Mouse (Mus musculus): ENCODE results near the gene Ripor2. TPM values are rescaled to one million over a fixed set of nuclear protein-coding genes. Genes with fewer than 3 reads are reported as not detected.

The Ripor2 gene
- total RNA-seq, 2 experiments from 2014 or later: 65.7 to 68.9 TPM

DNA sequence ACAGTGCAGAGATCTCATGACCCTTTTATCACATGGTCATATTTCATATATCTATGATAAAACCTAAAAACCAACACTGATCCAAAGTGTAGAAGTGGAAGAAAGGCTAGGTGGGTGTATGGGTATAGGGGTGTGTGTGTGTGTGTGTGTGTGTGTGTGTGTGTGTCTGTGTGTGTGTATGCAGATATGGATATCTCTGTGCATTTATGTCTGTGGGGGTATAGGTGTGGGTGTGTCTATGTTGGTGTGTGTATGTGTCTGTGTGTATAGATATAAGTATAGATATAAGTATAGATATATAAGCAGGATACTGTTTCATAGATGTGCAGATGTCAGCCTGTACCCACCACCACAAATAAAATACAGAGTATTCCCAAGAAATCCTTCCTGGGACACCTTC is 3.7 kb upstream of the Ripor2 start:
- no peak for DNase-seq (ENCODE audit: low spot score in 2 of 2)

DNA sequence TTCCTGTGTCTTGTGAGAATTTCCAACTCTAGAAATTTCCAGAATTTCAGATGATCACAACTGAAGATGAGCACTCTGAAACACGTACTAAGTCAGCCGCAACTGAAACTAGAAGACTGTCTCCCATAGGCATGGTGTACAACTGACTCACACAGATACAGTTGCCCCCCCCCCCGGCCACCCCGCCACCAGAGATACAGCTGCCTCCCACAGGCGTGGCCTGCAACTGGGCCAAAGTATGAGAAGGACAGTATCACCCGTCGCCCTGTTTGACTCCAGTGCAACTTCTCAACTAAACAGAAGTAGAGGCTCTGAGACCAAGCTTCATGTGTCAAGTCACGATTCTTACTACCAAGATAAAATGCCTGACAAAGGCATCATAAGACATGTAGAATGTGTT is 1.2 kb upstream of the Ripor2 start:
- DNase-seq (ENCODE audit: low spot score in 2 of 2): no peak
- intact Hi-C loops (cut with DNase I): no loop called here

More for the DNA sequence above, 3.7 kb upstream of the Ripor2 start:
- intact Hi-C loops (cut with DNase I): no loop called here

DNA sequence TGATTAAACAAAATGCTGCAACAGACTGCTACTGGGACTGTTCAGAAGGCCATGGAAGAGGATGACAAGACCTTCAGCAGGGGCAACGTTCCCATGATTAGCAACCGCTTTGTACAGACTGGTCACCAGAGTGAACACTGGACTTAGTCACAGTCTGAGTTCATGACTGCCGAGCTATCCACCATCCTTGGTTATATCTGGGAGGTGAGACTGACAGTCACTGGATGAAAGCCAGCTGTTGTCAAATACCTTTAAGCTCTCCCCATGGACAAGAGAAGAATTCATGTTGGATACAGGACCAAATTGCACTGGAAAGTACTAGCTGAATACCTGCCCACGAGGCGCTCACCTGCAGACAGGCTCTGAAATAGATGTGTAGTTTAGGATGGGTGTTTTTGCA is 2.4 kb downstream of the Ripor2 start:
- intact Hi-C loops (cut with DNase I): no loop called here

DNA sequence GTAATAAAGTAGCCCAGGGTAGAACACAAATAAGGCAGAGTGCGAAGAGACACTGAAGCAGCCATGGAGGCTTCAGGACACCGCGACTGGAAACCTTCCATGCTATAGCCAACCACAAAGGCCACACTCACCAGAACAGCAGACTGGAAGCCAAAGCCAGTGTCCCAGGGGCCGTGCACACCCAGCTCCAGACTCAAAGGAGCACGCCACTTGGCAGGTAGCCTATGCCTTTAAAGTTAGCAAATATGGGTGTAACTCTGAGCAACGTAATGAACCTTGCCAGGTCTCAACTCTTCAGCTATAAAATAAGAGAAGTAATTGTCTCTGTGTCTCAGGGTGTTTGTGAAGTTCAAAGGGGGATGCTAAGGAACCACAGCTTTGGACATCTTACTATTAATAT is 2.9 kb downstream of the Ripor2 start:
- no peak for DNase-seq (ENCODE audit: low spot score in 2 of 2)
- intact Hi-C loops (cut with DNase I): no loop called here

More for the DNA sequence above, 2.4 kb downstream of the Ripor2 start:
- no peak for DNase-seq (ENCODE audit: low spot score in 2 of 2)

DNA sequence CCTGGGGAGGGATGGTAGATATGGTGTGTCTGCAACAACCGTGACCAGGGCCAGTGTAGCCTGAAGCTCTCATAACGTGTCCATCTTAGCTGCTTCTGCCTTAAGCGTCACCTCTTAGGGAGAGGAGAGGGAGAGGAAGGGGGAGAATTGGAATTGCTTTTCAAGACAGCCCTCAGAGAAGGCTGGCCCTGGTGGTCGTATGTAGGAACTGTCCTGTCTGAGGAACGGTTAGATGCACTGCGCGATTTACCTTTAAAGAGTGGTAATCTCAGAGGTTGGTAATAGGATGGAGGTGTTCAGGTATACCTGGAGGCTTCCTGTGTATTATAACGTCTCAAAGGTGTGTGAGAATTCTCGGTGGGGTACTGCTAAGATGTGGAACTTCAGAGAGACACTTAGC is 3.4 kb downstream of the Ripor2 start:
- intact Hi-C loops (cut with DNase I): no loop called here
- DNase-seq (ENCODE audit: low spot score in 2 of 2): no peak

DNA sequence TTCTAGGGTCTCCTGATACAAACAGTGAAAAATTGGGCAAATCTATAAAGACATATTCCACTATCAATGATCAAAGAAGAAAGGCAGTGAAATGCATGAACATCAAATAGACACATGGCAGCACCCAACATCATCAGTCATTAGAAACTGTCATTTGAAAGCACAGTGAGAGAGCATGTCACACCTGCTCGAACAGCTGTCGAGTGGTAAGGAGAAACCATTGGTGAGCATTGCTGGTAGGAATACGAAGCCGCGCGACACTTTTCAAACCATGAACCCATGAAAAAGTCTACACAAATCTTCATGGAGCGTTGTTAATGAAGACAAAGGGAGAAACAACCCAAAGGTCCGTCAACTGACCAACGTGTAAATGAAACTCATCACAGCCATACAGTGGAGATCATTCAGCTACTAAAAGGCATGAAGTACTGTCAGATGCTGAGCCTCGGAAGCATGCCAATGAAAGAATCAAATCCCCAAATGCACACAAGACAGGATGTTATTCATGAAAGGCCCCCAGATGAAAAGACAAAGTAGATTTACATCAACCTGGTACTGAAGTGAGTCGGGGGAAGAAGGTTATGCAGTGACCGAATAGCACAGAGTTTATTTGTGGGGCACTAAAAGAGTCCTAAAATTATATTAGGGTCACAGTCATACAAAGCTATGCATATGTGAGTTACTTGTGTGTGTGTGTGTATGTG is 5.4 kb downstream of the Ripor2 start:
- intact Hi-C loops (cut with DNase I): no loop called here
- no peak for DNase-seq (ENCODE audit: low spot score in 2 of 2)

DNA sequence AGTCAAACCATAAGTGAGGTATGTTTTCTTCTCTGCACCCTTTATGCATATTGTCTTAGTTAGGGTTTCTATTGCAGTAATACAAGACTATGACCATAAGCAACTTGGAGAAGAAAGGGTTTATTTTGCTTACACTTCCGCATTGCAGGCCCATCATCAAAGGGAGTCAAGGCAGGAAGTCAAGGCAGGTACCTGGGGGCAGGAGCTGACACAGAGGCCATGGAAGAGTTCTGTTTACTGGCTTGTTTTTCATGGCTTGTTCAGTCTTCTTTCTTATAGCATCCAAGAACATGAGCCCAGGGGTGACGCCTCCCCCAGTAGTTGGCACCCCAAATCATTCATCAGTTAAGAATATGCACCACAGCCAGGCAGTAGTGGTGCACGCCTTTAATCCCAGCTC is 6.6 kb downstream of the Ripor2 start:
- no peak for DNase-seq (ENCODE audit: low spot score in 2 of 2)
- intact Hi-C loops (cut with DNase I): no loop called here

DNA sequence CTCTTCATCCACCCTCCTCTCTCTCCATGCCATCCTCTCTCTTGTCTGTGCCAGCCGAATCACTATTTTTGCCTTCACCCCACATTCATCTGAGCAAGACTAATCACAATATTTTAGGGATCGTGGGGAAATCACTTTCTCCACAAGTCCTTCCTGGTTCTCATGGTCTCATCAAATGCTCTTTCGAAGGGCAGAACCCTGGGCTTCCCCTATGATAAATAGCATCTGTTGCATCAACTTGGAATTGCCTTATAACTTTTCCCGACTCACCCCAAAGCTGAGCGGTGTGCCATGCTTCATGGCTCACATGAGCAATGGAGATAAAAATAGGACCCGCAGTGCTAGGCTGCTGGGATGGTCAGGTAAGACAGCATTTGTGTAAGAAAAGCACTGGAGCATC is 9.7 kb downstream of the Ripor2 start:
- no peak for DNase-seq (ENCODE audit: low spot score in 2 of 2)
- intact Hi-C loops (cut with DNase I): no loop called here

DNA sequence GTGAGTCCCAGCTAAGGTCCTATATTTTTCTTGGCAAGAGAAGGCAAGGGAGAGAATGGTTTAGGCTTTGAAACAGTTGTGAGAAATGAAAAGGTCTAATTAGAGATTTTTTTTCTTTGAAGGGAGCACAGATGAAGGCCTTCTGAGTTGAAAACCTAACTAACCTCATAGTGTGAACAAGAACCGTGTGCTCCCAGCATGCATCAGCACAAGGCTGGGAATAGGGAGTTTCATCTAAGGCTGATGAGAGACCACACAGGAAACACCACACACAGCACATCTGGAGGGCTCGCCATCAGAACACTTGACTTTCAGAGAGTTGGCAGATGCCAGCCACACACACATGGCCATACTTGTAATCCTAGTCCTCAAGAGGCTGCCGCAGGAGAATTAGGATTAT is 12.3 kb downstream of the Ripor2 start:
- no peak for DNase-seq (ENCODE audit: low spot score in 2 of 2)

DNA sequence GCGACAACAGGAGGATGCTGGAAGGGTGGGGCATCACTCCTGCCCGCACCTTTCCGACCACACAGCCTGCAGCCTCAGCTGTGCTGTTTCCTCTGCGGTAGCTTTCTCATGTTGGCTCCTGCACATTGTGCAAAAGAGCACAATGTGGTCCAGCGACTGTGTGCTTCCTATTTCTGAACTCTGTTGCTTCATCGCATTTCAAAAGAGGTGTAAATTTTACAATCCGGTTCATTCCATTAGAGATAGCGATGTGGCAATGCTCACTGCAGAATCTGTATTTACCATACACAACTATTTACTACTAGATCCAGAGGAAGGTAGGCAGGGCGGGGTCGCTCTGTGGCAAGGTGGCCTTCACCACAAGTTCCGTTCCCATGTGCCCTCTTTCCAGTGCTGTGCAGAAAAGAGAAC is 17.6 kb downstream of the Ripor2 start:
- no peak for DNase-seq (ENCODE audit: low spot score in 2 of 2)
- intact Hi-C loops (cut with DNase I): no loop called here

More for the DNA sequence above, 12.3 kb downstream of the Ripor2 start:
- intact Hi-C loops (cut with DNase I): no loop called here

DNA sequence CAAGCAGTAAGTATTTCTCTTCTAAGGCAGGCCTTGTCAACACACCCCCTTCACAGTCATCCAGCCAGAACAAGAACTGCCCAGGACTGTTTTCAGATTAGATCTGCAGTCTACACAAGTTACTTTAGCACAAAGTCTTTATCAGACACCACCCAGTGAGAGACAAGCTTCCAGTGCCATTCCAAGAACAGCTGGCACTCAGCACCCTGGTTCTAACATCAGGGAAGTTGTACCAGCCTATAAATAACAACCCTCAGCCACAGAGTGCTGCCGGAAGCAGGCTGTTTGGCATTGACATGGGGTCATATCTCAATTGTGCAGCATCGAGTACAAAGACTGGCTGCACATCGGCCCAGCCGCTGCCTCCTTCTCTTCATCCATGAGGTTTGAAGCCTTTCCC is 21.0 kb downstream of the Ripor2 start:
- intact Hi-C loops (cut with DNase I): no loop called here

DNA sequence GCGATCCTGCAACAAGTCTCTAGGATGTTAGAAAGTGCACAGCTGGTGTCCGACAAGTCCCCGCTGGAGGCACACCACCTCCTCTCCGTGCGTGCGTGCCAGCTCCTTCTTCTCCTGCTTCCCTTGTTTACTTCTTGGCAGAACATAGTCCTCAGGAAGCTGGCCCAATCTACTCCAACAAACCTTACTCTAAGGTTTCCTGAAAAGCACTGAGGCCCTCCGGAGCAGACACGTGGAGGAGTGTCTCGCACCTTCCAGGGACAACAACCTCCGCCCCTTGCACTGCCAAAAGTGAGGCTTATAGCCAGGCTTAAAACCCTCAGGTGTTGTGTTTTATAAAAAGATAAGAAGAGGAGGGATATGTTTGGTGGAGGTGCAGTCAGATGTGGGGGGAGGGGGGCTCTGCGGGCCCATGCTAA is 21.6 kb downstream of the Ripor2 start:
- DNase-seq (ENCODE audit: low spot score in 2 of 2): peak in 1 of 2 experiments; percentile 61
- intact Hi-C loops (cut with DNase I): no loop called here

More for the DNA sequence above, 21.0 kb downstream of the Ripor2 start:
- no peak for DNase-seq (ENCODE audit: low spot score in 2 of 2)

DNA sequence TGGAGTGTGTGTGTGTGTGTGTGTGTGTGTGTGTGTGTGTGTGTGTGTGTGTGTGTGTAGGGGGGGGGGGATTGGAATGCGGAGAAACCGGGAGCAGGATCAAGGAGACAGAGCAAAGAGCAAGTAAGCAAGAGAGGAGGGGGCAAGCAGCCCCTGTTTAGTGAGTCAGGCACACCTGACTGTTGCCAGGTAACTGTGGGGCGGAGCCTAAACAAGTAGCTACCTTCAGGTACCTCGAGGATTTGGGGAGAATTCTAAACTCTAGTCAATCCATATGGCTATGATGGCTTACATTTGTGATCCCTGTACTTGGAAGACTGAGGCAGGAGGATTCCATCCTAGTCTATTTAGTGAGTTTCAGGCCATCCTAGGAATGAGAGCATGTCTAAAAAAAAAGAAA is 22.1 kb downstream of the Ripor2 start:
- intact Hi-C loops (cut with DNase I): no loop called here
- no peak for DNase-seq (ENCODE audit: low spot score in 2 of 2)

DNA sequence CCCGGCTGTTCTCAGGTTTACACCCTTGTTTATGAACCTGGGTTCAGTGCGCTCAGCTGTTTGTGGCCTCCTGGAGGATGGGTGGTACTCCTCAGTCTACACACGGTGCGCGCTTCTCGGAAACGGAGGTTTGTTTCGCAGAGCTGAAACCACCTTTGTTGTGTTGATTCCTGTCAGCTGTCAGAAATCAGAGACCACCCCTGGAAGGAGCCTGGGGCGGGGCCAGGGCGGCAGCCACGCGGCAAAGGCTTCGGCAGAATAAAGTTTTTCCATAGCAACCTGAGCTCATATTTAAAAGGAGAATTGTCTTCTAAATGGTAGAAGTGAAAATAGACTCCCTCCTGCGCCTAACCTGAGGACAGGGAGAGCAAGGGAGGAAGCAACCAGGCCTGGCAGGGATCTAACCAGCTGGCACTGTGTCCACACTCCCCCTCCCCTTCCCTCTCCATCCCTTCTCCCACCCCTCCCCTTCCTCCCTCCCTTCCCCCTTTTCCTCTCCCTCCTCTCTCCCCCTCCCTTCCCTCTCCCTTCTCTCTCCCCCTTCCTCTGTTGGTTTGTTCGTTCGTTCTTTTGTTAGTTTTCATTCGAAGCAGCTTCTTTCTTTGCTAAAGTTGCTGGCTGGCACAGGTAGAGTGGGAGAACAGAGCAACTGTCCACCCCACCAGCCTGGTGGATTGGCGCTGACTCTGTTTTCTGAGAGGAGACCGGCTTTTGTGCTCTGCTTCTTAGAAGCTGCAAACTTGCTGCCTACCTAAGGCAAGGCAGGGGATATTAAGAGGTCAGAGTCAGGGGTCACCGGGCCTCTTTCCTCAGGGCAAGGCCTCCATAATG is 23.0 kb downstream of the Ripor2 start:
- intact Hi-C loops (cut with DNase I): no loop called here
- peak in 1 of 2 experiments; percentile 13 for DNase-seq (ENCODE audit: low spot score in 2 of 2)

DNA sequence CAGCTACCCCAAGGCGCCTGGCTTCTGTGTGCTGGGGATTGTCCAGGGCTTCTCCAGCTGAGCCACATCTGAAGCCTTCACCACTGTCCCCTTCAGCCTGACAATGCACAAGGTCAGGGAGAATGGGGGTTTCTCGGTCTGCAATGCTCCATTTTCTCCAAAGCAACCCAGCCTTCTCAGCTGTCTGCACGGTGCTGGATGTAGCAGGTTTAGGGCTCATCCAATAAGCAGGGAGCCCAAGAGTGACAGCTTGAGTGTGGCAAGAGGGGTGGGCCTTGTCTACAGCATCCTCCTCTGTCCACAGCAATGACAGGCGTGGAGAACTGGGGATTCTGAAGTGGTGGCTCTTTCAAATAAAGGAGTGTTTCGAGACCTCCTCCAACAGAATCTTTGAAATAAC is 23.8 kb downstream of the Ripor2 start:
- intact Hi-C loops (cut with DNase I): no loop called here
- no peak for DNase-seq (ENCODE audit: low spot score in 2 of 2)

DNA sequence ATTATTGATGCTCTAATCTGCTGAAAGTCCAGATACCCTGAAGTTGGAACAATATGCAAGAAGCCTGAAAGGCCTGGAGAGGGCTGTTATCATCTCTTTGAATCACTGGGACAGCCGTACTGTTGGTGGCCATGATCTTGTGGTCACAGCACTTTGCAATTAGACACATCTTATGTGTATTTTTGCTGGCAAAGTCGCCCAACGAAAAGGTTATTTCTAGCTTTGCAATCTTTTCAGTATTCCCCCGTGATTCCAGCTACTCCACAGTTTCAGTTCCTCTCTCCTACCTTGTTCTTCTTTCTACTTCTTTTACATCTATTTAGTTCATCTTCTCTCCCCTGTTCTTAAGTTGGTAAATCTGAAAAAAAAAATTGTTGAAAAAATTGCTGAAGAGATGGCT is 26.0 kb downstream of the Ripor2 start:
- intact Hi-C loops (cut with DNase I): no loop called here
- no peak for DNase-seq (ENCODE audit: low spot score in 2 of 2)

DNA sequence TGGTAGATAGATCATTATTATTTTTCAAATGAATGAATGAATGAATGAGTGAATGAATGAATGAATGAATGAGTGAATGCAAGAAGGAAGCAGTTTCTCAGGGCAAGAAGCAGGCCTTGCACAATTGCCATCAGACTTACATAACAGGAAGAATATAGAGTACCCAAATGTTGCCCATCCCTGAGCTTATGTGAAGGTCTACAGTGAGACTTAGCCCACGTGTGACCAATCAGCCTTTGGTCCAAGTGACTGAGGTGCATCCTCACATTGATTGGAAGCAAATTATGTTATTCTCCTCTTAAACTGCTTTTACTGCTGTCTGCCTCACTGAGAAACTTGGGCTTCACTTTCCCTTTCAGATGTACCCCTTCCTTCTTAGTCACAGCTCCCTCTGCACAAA is 26.7 kb downstream of the Ripor2 start:
- intact Hi-C loops (cut with DNase I): no loop called here
- no peak for DNase-seq (ENCODE audit: low spot score in 2 of 2)

DNA sequence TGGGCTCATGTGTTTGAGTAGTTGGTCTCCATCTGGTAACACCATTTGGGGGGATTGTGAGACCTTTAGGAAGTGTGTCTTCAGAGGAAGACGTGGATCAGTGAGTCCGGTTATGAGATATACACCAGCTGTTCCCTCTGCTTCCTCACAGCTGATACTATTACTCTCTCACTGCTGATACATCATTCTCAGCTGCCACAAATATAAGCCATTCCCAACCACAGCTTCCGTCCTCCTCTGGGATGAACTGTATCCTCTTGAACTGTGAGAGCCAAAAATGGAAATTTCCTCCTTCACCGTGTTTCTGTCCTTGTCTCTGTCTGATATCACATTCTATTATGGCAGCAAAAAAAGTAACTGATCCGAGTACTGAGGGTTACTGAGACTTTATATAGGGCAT is 28.9 kb downstream of the Ripor2 start:
- no peak for DNase-seq (ENCODE audit: low spot score in 2 of 2)
- intact Hi-C loops (cut with DNase I): no loop called here

DNA sequence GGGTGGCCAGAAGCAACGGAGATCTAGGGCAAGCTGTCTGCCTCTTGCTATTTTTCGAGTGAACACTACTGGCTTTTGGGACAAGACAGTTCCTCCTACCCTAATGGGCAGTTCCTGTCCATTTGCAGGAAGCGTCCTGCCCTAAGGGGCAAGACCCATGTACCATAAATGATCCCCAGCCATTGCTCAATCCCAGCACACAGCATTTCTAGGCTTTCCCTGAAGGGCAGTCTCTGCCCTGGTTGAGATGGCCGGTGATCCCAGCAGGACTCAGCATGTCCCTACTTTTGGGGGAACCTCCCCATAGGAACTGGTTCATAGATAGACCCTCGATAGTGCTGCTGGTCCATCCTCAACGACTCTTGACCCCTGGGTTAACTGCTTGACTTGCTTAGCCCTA is 31.0 kb downstream of the Ripor2 start:
- DNase-seq (ENCODE audit: low spot score in 2 of 2): no peak
- intact Hi-C loops (cut with DNase I): no loop called here

DNA sequence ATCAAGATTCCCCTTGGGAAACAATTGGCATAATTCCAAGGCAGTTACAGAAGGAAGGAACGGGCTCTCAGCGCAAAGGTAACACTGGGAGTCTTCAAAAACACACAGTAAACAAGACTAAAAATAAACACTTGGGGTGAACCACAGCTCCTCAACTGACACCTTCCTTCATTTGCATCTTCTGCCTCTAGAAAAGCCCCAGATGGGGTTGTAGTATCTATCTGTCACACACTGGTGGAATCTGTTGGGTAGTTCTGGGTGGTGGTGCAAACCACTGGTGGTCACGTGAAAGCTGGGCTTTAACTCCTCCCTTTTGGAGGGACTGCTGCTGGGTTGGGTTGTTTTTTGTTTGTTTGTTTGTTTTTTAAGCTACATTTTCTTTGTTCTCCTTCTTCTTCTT is 31.4 kb downstream of the Ripor2 start:
- DNase-seq (ENCODE audit: low spot score in 2 of 2): no peak

More for the DNA sequence above, 31.4 kb downstream of the Ripor2 start:
- intact Hi-C loops (cut with DNase I): no loop called here
